Comparison of ENCODE assay signal across 23 mouse cellular contexts in genomic region chr9:117291066-117291850, GRCm38 (mm10).
DNase-seq lines count a peak whose midpoint lies in the region; ATAC-seq lines count a peak whose summit lies in the region.
"Had no signal": no experiment of that assay in that cellular context is flagged by ENCODE, and none has a peak within 500 bp of the region (broad histone marks: within the 10 kb centered on the region; RNA-seq: fewer than 3 reads in every experiment).

No protein-coding gene starts in this region.

- H3K4me1 ChIP-seq in heart, embryonic 12.5 days (replicated peaks), result no peaks in the 10 kb centered on the region
- H3K4me1 ChIP-seq in midbrain, embryonic 11.5 days (ENCODE audit: control insufficient read depth, insufficient read depth, low read length), result no peaks in the 10 kb centered on the region
- H3K4me1 ChIP-seq in midbrain, embryonic 13.5 days (replicated peaks), result 0 out of 2 replicates have a peak, but pooled peaks cover 4% of the 10 kb centered on the region
- H3K4me1 ChIP-seq: embryonic facial prominence, embryonic 13.5 days; forebrain, embryonic 13.5 days; hindbrain, embryonic 12.5 days had no signal

- no peaks in the 10 kb centered on the region for H3K36me3 ChIP-seq in heart, embryonic 12.5 days
- H3K36me3 ChIP-seq in midbrain, embryonic 11.5 days (ENCODE audit: control insufficient read depth, insufficient read depth, low read length), result no peaks in the 10 kb centered on the region
- no peaks in the 10 kb centered on the region for H3K36me3 ChIP-seq in midbrain, embryonic 13.5 days
- H3K36me3 ChIP-seq: embryonic facial prominence, embryonic 13.5 days; hindbrain, embryonic 12.5 days had no signal

- WGBS in heart, embryonic 12.5 days, result 76% methylated on average over 15 of the region's 15 CpGs
- 76% methylated on average over 15 of the region's 15 CpGs for WGBS in midbrain, embryonic 11.5 days
- 78% methylated on average over 15 of the region's 15 CpGs for WGBS in midbrain, embryonic 13.5 days
- WGBS in large intestine, adult 2 months, result 79% methylated on average over 15 of the region's 15 CpGs

- no peak overlapping the region for H3K9ac ChIP-seq in heart, embryonic 12.5 days
- H3K9ac ChIP-seq in midbrain, embryonic 11.5 days (ENCODE audit: low read length), result no peak overlapping the region
- H3K9ac ChIP-seq in midbrain, embryonic 13.5 days (replicated peaks), result no peak overlapping the region
- H3K9ac ChIP-seq: embryonic facial prominence, embryonic 13.5 days; forebrain, embryonic 13.5 days; forebrain, postnatal 0 days; hindbrain, embryonic 12.5 days had no signal

- H3K9me3 ChIP-seq in heart, embryonic 12.5 days (replicated peaks), result no peaks in the 10 kb centered on the region
- H3K9me3 ChIP-seq in midbrain, embryonic 11.5 days (ENCODE audit: control insufficient read depth, low read length), result no peaks in the 10 kb centered on the region
- H3K9me3 ChIP-seq in midbrain, embryonic 13.5 days, result no peaks in the 10 kb centered on the region
- H3K9me3 ChIP-seq: embryonic facial prominence, embryonic 13.5 days; forebrain, embryonic 13.5 days; hindbrain, embryonic 12.5 days had no signal

- no peaks in the 10 kb centered on the region for H3K27me3 ChIP-seq in heart, embryonic 12.5 days (replicated peaks)
- H3K27me3 ChIP-seq in midbrain, embryonic 11.5 days (ENCODE audit: control insufficient read depth, insufficient read depth, low read length), result no peaks in the 10 kb centered on the region; the same call in 1 of the 2 replicates
- H3K27me3 ChIP-seq in midbrain, embryonic 13.5 days, result peaks cover 18% of the 10 kb centered on the region; the same call in 1 of the 2 replicates
- H3K27me3 ChIP-seq: embryonic facial prominence, embryonic 13.5 days; forebrain, embryonic 13.5 days; hindbrain, embryonic 12.5 days had no signal

- no peak overlapping the region for H3K4me3 ChIP-seq in heart, embryonic 12.5 days
- no peak overlapping the region for H3K4me3 ChIP-seq in midbrain, embryonic 11.5 days (ENCODE audit: low read depth, low read length)
- no peak overlapping the region for H3K4me3 ChIP-seq in midbrain, embryonic 13.5 days (replicated peaks)
- H3K4me3 ChIP-seq: embryonic facial prominence, embryonic 13.5 days; forebrain, embryonic 13.5 days; gastrocnemius, adult 2 months; hindbrain, embryonic 12.5 days had no signal

- no peak overlapping the region for H3K4me2 ChIP-seq in heart, embryonic 12.5 days
- H3K4me2 ChIP-seq in midbrain, embryonic 11.5 days, result no peak overlapping the region
- H3K4me2 ChIP-seq in midbrain, embryonic 13.5 days (replicated peaks), result no peak overlapping the region
- H3K4me2 ChIP-seq: embryonic facial prominence, embryonic 13.5 days; forebrain, embryonic 13.5 days; hindbrain, embryonic 12.5 days had no signal

- H3K27ac ChIP-seq in heart, embryonic 12.5 days (ENCODE audit: poor library complexity, severe bottlenecking), result no peak overlapping the region
- no peak overlapping the region for H3K27ac ChIP-seq in midbrain, embryonic 11.5 days (ENCODE audit: low read depth, low read length)
- H3K27ac ChIP-seq in midbrain, embryonic 13.5 days, result no peak overlapping the region
- H3K27ac ChIP-seq: embryonic facial prominence, embryonic 13.5 days; forebrain, embryonic 13.5 days; gastrocnemius, adult 2 months; hindbrain, embryonic 12.5 days; hindbrain, postnatal 0 days had no signal

- ATAC-seq in heart, embryonic 12.5 days (ENCODE audit: insufficient number of reproducible peaks, low FRiP score), result no peak
- ATAC-seq in midbrain, embryonic 11.5 days (ENCODE audit: low FRiP score), result no peak
- ATAC-seq in midbrain, embryonic 13.5 days, result no peak
- no peak for ATAC-seq in erythroid progenitor cell, adult 5-6 weeks (replicated peaks; ENCODE audit: low FRiP score, poor library complexity, severe bottlenecking)
- ATAC-seq: activated CD4-positive, CD25-positive, alpha-beta regulatory T cell, adult 4 months; CD4-positive, CD25-positive, alpha-beta regulatory T cell, adult 4 months; forebrain, embryonic 13.5 days; forebrain, postnatal 0 days; hindbrain, postnatal 0 days had no signal

- DNase-seq in heart, adult 11 months, result peak; percentile 76
- DNase-seq in midbrain, embryonic 11.5 days (ENCODE audit: low spot score, missing footprints), result peak; percentile 72
- peak; percentile 2 for DNase-seq in large intestine, adult 2 months (ENCODE audit: low read depth, low spot score)
- no peak for DNase-seq in frontal cortex, postnatal 10 days (ENCODE audit: low spot score in 2 of 2)
- DNase-seq: adrenal gland, postnatal 14 days; B cell, adult 2 months; cerebellum, adult 11-12 months; cerebellum, adult 9-10 months; cerebellum, postnatal 36 days; forebrain, postnatal 0 days; gastrocnemius, adult 2 months; gastrocnemius, postnatal 25 days; heart, postnatal 10 days; heart, postnatal 4 days had no signal

Comparison
In these comparisons a context has a peak if more than half of its experiments do, and no peak if none do; other contexts are left out.
1. DNase-seq: peak in heart, adult 11 months (single experiment), midbrain, embryonic 11.5 days (single experiment) and large intestine, adult 2 months (single experiment); none in frontal cortex, postnatal 10 days (0 of 2).